Mouse (Mus musculus) E14TG2a.4 (cell line): Measurements from ENCODE around the gene Phactr2.
"Not testable (repeated sequence)": the region's sequence is repeated elsewhere in the genome, so short reads cannot be mapped to it uniquely, and the experiment has no call there.

Experiments
- CTCF ChIP-seq: conservative IDR thresholded peaks from 2 replicates; pipeline ENCODE4 v1.5.1; 2014; ENCODE audit warnings: low read length
- POU5F1 ChIP-seq: IDR thresholded peaks from 2 replicates; pipeline ENCODE4 v1.6.1; 2014; ENCODE audit warnings: low read length, borderline replicate concordance

- TF ChIP-seq CTCF, POU5F1: not testable (repeated sequence)
These were observed 9.9 kb downstream of the Phactr2 start for GRCm38 (mm10) chr10:13464295-13464694.
